Comparison of ENCODE assay signal across 8 mouse cellular contexts in the genomic region with DNA sequence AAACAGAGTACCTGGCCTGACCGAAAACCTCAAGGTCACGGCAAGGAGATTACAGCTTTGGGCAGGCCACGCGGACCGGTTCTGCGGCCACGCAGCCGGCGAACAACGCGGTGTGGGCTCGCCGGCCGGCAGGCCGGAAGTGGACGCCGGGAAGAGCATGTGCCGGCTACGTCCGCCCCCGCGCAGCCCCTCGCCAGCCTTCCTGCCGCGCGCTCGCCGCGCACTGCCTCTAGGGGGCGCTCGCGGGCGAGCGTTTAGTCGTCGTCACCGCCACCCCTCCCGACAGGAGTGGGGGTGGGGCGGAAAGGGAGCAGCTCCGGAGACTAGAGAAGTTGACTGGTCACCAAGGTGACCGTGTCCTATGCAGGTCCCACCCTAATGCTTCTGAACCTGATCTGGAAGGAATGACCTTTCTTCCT. TPM values are rescaled to one million over a fixed set of nuclear protein-coding genes. Genes with fewer than 3 reads are reported as not detected.
A peak's percentile ranks its signal among the peaks of the same experiment; 100 is the strongest.
DNase-seq lines count a peak whose midpoint lies in the region; ATAC-seq lines count a peak whose summit lies in the region.

No protein-coding gene starts in this region.

- WGBS in intestine, embryonic 14.5 days = 9% methylated on average over 34 of the region's 41 CpGs

- no peaks in the 10 kb centered on the region for H3K27me3 ChIP-seq in intestine, embryonic 14.5 days (replicated peaks; ENCODE audit: control insufficient read depth, insufficient read depth, low read length)

- intact Hi-C loops in gastrocnemius, postnatal 14 days (cut with DNase I; ENCODE audit: low total_unique reads) = no loop called here
- intact Hi-C loops in left cerebral cortex, postnatal 14 days (cut with DNase I) = no loop called here

- peak; percentile 53 for ATAC-seq in activated CD4-positive, CD25-positive, alpha-beta regulatory T cell, adult 4 months
- peak; percentile 87 for ATAC-seq in intestine, embryonic 14.5 days (replicated peaks; ENCODE audit: low FRiP score, low TSS enrichment, low read depth)
- peak; percentile 58 for ATAC-seq in megakaryocyte-erythroid progenitor cell, adult 5-6 weeks (replicated peaks; ENCODE audit: low FRiP score, low TSS enrichment, poor library complexity, severe bottlenecking)

- no peaks in the 10 kb centered on the region for H3K4me1 ChIP-seq in intestine, embryonic 14.5 days (replicated peaks; ENCODE audit: control insufficient read depth, insufficient read depth, low read length)

- H3K9ac ChIP-seq in intestine, embryonic 14.5 days (ENCODE audit: low read length) = peak overlapping the region; percentile 72

- H3K27ac ChIP-seq in intestine, embryonic 14.5 days (ENCODE audit: low read depth) = peak overlapping the region; percentile 86

- H3K36me3 ChIP-seq in intestine, embryonic 14.5 days (ENCODE audit: control insufficient read depth, insufficient read depth, low read length) = peaks cover 10% of the 10 kb centered on the region; the same call in 1 of the 2 replicates

- peak overlapping the region; percentile 47 for H3K4me2 ChIP-seq in intestine, embryonic 14.5 days (ENCODE audit: low read length)

- peak; percentile 65 for DNase-seq in embryo, embryonic 10 days (ENCODE audit: low spot score)
- peak; percentile 82 for DNase-seq in gastrocnemius, postnatal 14 days
- peak; percentile 83 for DNase-seq in intestine, embryonic 14.5 days (ENCODE audit: low spot score)
- peak; percentile 86 to 87 for DNase-seq in left cerebral cortex, postnatal 14 days (ENCODE audit: low spot score in 2 of 2)
- DNase-seq in right cerebral cortex, postnatal 14 days = peak; percentile 78
- DNase-seq in urinary bladder, postnatal 25 days (ENCODE audit: low spot score) = peak; percentile 76

- peak overlapping the region; percentile 53 for H3K4me3 ChIP-seq in intestine, embryonic 14.5 days (ENCODE audit: low read depth, low read length)

- H3K9me3 ChIP-seq in intestine, embryonic 14.5 days (ENCODE audit: control insufficient read depth, low read length) = no peaks in the 10 kb centered on the region

RNA-seq across cellular contexts. Expression of a gene that starts 0.7 kb away (rescaled TPM):
- 1,000 to 10,000 TPM; 1,556 to 1,740 TPM for polyA plus RNA-seq in activated CD4-positive, CD25-positive, alpha-beta regulatory T cell, adult 4 months (2017; shearing (Covaris generic))
- total RNA-seq in gastrocnemius, postnatal 14 days (2021) = 100 to 1,000 TPM; 163 to 168 TPM
- 766 and 827 TPM in 2 replicates for polyA plus RNA-seq in intestine, embryonic 14.5 days (2014; fragmentation: Nextera tagmentation; extraction: Ambion mirVana)
- total RNA-seq in left cerebral cortex, postnatal 14 days (2021) = 100 to 1,000 TPM; 363 to 370 TPM
- 645 and 809 TPM in 2 replicates for total RNA-seq in megakaryocyte-erythroid progenitor cell, adult 5-6 weeks (2014; fragmentation: Nextera tagmentation)
- 912 and 1,001 TPM in 2 replicates for total RNA-seq in megakaryocyte-erythroid progenitor cell, adult 5-6 weeks (2017)

RNA-seq across cellular contexts. Expression of a gene that starts 52.7 kb away (rescaled TPM):
- polyA plus RNA-seq in activated CD4-positive, CD25-positive, alpha-beta regulatory T cell, adult 4 months (2017; shearing (Covaris generic)) = under 1 TPM in 1 of 2 experiments, not detected in 1; 0.75 TPM
- total RNA-seq in gastrocnemius, postnatal 14 days (2021) = under 1 TPM in 1 of 2 experiments, not detected in 1; 0.25 TPM
- 1.5 and 2.3 TPM in 2 replicates for polyA plus RNA-seq in intestine, embryonic 14.5 days (2014; fragmentation: Nextera tagmentation; extraction: Ambion mirVana)
- total RNA-seq in left cerebral cortex, postnatal 14 days (2021) = under 1 TPM in 1 of 2 experiments, not detected in 1; 0.30 TPM
- not detected in 2 replicates for total RNA-seq in megakaryocyte-erythroid progenitor cell, adult 5-6 weeks (2014; fragmentation: Nextera tagmentation)
- not detected in 2 replicates for total RNA-seq in megakaryocyte-erythroid progenitor cell, adult 5-6 weeks (2017)

Comparison
In these comparisons a context has a peak if more than half of its experiments do, and no peak if none do; other contexts are left out.
1. Peak in every context shown above with its lines: DNase-seq, ATAC-seq, H3K4me3 ChIP-seq and H3K27ac ChIP-seq.